Mouse (Mus musculus) heart, adult 8-10 months (tissue): ENCODE measurements around the gene Cdcp2. TPM values are rescaled to one million over a fixed set of nuclear protein-coding genes. Genes with fewer than 3 reads are reported as not detected.

Source experiments
- DNase-seq: peaks from one replicate; pipeline ENCODE4 v3.0.0; 2022; ENCODE audit warnings: low spot score
- total RNA-seq, 4 experiments: library from RNA; stranded (reverse); gene quantifications; 2 replicates each; pipeline ENCODE4 v1.2.4; 2022

Cdcp2 gene
- not detected for total RNA-seq

DNA sequence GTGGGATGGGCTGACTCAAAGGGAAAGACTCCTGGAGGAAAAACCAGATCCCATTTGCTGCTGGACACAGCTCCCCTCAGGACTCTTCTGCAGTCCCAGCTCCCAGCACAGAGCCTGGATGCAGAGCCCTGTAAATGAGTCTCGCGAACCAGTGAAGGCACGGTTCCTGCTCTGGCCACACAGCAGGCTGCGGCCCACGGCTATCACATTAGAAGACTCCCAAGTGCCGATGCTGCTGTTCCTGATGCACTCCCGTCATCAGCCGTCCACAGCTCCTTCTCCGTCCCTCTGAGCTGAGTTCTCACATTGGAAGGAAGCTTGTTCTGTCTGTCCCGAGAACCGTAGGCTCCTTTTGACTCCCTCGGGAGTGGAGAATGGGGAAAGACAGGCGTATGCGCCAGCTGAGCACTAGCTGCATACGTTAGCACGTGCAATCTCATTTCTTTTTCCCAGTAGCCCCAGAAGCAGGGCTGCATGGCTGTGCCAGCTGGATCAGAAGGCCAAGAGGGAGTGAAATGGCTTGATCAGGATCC, at the start of gene Cdcp2:
Gene Cdcp2 (plus strand): TSS at position 51 of the 533 bp plus-strand sequence.
- no peak for DNase-seq

DNA sequence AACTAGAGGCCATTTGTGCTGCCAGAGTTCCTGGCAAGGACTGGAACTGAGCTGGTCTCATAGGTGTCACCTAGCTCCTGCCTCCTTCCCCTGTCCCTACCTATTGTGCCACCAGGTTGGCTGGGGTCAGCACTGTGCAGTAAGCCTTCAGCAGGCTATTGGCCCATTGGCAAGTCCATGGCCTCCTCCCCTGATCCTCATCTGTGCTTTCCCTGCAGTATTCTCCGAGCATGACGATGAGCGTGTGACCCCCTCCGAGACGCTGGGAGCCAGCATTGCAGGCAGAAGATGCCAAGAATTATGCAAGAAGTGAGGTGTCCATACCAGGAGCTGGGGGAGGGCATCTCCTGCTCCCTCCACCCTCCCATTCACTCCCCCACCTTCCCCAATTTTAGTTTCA, 48.9 kb upstream of the Cdcp2 start:
- no peak for DNase-seq

DNA sequence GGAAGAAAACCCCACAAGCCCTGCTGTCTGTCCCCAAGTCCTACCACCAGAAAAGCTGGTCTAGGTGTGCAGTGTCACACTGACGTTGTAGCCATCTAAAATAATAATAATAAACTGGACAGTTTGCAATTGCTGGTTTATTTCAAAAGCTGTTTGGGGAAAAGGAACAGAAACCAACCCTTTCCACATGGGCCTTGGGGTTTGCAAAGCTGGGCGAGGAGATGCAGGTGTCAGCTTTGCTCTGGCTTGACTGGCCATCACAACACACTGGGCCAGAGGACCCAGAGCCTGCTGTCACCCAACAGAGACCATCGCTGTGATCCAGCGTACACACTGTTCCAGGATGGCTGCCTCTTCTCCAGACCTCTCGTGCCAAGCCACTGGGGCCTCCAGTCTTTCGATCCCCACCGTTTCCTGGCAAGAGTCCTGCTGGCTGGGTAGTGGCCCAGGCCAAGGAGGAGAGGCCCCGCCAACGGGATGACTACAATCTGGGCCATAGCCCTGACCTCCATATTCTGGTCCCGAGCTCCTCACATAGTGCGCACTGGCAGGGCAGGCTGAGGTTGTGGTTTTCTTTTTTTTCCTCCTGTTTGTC, 48.0 kb upstream of the Cdcp2 start:
- peak; percentile 31 for DNase-seq

DNA sequence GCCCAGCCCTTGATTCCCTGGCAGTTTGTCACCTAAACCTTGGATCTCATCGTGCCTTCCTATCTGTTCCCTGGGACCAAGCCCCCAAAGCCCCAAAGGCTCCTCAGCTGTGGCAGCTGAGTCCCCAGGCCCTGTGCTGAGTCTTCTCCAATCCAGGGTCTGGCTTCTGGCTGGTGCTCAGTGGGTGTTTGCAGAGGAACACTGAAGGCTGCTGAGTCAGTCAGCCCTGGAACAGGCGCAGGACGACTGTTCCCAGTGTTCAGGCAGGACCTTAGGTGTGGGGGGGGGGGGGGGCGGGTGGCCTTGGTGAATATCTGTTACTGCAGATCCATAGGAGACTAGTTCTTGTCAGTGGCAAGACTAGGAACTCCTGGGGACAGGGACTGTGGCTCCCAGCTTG, 44.8 kb upstream of the Cdcp2 start:
- DNase-seq = no peak

DNA sequence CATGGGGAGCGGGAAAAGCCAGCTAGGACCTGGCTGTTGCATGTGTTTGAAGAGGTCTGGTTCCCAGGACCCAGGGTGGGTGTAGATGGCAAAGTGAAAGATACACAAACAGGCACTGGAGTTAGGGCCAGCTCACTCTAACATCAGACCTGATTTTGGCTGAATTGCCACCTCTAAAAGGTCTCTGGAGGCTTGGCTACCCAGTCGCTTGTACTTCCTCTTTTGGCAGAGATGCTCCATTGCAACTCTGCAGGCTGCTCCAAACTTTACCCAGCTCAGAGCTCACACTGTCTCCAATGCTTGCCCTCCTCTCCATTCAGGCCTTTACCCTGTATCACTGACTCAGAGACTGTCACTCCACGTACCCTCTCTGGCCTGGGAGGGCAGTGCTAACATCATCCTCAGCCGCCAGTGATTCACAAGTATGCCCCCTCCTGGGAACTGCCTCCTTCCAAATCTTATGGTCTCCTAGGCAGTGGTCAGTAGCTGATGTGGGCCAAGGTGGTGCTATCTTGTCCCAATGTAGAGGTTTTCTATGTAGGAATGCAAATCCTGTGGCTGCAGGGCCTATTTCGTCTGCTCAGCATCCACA, 43.6 kb upstream of the Cdcp2 start:
- no peak for DNase-seq

DNA sequence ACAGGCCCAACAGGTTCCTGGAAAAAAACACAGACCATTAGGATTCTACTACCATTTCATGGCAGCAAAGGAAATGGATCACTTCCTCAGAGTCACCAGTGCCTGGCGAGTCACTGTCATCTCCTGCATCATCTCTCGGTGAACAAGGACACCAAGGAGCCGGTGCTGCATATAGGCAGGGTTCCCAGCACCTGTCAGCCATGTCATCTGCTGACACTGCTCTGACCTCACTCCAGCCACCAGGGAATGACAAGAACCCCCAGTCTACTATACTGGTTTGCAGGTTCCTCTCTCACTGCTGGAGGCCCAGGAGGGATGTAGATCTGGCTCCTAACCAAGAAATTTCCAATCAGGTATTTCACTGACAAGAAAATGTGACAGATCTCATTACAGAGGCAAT, 40.6 kb upstream of the Cdcp2 start:
- DNase-seq = no peak

DNA sequence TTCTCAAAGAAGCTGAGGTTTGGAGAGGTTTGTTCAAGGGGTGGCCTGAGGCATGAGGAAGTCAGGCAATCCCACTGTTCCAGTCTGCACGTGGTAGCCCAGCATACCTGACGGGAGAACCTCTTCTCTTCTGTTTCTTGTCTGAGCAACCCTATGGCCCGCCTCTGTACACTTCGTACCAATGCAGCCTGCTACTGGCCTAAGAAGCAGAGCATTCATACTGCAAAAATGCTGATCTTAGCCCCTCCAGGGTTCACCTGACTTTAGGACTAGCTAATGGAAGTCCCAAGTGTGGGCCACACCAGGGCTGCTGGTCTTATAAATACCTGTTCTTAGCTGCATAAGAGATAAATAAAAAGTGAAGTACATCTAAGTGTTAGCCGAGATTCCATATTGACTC, 38.3 kb upstream of the Cdcp2 start:
- DNase-seq = no peak

DNA sequence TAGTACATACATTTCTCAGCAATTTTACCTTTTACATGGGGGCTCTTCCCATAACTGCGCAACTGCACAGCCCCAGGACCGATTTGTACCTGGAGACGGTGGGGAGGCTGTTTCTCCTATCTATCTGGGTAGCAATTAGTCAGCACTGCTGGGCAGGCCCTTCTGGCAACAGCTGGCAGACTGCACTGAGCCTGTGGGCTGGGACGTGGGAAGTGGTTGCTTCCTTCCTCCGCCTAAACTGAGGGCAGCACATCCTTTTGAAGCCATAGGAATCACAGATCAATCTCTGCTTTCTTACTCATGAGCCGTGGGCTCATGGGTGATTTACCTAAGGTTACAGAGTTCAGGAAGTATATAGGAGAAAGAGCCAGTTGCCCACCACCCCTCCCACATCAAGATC, 37.9 kb upstream of the Cdcp2 start:
- no peak for DNase-seq

DNA sequence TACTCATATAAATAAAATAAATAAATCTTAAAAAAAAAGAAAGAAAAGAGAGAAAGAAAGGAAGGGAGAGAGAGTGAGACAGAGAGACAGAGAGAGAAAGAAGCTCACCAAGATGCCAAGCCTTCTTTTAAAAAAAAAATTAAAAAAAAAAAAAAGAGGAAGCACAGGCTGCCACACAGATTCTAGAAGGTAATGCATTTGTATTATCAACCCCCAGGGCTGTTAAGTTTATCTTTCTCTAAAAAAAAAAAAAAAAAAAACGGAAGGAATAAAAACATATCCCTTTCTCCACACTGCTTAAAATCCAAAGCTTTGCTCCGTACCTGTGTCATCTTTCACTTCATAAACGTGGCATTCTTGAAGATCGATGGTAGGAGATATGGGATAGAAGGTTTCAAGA, 35.1 kb upstream of the Cdcp2 start:
- no peak for DNase-seq

DNA sequence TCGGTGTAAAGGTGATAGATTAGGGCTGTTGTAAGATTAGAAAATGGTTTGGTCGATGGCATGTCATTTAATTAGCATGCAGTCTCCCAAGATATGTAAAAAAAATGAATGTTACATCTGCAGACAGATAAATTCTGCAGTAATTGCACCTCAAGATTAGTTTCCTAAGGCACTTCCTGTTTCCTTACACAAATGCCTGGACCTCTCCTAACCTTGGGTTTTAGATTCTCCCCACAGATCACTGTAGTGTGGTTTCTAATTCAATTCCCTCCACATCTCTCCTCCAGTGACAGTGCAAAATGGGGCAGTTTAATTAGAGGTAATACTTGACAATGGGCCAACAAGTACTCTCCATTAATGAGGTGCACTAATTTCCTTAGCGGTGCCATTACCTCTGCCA, 33.5 kb upstream of the Cdcp2 start:
- no peak for DNase-seq

DNA sequence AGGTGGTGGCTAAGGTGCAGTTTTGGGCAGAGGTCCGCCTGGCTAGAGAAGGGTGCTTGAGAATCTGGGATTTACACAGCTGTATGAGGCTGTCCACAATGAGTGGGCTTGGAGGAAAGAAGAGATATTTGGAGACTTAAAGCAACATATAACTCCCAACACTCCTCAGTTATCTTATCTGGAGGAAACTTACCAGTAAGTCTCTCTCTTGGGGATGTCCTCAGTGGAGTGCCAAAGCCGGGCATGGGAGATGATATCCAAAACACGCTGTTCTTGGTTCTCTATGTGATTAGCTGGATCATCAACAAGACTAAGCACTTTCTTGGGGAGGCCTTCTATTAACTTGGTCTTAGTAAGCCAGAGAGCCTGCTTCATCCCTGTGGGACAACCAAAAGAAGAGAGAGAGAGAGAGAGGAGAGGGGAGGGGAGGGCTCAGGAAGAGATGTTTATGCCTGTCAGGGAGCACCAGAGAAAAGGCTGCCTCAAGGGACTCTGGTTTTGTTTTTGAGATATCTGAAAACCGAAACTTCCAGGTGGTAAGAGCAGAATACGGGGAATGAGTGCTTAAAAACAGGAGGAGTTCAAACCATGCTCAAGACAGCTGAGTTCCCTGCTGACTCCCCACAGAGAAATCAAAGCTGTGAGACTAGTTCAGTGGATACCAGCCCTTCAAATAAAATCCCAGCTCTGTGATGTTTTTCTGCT, 32.1 kb upstream of the Cdcp2 start:
- DNase-seq = no peak

DNA sequence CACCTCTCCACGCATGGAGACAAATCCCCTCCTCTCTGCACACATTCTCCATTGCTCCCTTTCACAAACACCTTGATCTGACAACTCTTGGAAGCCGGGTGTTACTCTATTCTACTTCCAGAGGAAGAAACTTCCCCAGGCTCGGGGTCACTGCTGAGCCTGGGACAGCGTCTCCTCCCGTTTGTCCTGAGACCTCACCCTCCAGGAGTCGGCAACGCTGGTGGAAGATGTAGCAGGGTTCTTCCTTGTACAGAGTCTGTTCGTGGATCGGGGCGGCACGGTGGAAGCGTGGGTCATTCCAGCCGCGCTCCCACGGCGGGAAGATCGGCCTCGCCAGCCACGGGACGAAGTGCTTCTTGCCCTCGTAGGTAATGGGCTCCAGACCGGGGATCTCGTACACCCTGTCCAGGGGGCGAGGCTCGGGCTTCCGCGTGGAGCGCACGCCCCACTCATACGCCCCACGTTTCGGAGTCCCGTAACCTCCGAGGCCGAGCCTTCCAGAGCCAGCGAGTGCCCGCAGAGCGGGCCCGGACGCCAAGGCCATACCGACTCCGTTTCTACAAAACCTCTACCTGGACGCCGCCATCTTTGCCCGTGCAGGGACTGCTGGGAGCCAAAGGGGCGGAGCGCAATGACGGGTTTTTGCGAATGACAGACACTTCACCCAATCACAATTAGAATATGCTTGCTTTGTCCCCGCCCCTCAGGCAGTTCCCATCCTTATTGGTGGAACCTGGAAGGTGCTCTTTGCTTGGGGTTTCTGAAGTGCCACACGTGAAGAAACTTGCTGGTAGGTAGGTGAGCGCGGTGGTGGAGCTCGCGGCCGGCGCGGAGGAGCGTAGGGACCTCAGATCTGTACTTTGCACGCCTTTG, 30.2 kb upstream of the Cdcp2 start, which contains the start of the genes Mrpl37 and Cyb5rl:
Gene Mrpl37 (minus strand): TSS at position 617 of the 873 bp plus-strand sequence.
Gene Cyb5rl (plus strand): TSS at position 737 of the 873 bp plus-strand sequence.
- peak; percentile 99 for DNase-seq

DNA sequence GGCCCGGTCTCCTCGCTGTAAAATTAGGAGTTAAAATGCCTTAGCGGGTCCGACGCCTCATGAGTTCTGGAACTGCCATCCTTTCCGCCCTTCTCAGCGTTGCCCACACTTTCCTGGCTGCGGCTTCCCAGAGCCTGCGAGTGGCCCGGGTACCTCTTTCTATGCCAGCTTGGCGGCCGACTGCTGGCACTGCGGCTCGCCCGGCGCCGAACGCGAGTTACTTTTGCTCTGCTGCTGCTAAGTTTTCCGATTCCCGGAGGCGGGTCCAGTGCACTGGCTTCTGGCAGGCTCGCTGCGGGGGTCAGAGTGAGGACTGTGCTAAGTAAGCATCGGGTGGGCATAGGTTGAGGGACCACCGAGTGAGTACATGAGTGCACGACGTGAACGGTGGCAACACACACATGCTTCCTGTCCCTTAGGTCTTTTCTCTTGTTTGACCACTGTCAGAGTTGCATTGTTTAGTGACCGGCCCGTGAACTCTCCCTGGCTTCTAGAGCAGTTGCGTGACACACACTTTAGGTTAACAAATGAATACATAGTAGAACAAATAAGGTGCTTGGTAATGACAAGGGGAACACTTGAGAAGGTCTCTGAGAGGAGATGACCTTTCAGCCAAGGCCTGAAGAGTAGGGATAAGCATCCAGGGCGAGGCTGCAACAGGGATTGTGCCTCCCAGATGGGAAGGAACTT, 29.4 kb upstream of the Cdcp2 start:
- DNase-seq = peak; percentile 14

DNA sequence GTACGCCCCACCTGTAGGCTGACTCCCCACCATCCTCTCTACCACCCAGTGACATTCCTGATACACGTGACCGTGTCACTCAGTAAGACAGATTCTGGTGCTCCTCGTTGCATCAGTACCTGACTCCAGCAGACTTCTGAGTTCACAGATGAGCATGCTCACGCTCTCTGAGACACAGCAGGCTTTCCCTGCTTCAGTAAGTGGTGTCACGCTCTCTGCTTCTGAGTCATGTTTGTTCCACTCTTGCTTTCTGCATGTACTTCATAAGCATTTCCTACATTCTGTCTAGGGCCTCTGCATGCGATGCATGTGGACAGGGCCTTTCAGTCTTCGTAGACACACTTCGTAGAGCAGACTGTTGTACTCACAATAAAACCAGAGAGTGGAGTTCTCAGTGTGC, 24.3 kb upstream of the Cdcp2 start:
- DNase-seq = no peak

DNA sequence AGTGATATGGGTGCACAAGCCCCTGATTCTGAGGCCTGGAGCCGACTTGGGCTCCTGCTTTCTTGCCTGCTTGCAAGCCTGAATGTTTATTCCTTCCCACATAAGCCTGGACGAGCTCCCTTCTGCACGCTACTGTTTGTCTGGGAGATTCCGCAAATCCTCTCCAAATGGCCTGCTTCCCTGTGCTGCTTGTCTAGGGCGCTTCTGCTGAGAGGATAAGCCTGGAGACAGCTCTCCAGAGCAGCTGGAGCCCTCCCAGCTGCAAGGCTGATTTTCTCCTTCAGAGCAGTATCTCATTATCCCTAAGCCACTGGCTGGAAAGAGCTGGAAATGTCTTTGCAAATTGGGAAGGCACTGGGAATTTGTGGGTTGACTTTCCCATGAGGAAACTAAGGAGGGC, 21.2 kb upstream of the Cdcp2 start:
- no peak for DNase-seq

DNA sequence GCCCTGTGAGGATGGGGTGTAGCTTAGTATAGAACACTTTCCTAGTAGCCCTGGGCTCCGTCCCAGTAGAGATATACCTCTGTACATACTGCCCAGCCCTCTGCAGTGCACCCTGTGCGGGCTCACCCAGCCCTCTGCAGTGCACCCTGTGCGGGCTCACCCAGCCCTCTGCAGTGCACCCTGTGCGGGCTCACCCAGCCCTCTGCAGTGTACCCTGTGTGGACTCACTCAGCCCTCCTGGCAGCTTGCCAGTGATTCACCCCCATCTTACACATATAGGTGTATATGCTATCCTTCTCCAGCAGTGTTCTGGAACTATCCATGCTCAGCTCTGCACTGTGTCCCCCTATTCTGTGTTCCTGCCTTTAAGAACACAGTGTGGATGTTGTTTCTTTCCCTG, 17.8 kb upstream of the Cdcp2 start:
- no peak for DNase-seq

DNA sequence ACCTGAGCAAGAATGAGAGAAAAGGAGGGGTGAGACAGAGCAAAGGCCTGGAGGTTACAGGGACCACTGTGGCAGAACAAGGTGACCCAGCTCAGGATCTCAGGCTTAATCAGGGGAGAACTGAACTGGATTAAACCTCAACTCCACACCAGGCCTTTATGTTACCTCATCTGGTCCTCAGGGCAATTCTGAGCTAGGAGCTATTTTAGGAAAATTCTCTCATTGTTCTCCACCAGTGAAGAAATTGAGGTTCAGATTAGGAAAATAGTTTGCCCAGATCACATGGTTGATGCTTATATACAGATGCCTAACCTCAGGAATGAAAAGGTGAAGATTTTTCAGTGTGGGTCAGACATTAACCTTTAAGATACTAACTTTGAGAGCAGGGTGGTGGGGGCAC, 17.0 kb upstream of the Cdcp2 start:
- DNase-seq = no peak

DNA sequence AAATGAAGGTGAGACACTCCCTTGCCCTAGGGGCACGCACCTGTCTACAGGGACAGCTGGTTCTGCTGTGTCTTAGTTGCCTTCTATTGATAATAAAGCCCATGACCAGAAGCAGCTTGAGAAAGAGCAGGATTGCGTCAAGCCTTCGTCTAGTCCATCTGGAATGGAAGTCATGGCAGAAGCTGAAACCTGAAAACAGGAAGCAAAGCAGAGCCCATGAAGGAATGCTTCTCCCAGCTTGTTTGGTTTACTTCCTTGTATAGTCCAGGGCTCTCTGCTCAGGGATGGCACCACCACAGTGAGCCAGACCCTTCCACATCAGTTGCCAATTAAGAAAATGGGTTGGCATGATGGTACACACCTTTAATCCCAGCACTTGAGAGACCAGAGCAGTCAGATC, 14.5 kb upstream of the Cdcp2 start:
- DNase-seq = no peak

DNA sequence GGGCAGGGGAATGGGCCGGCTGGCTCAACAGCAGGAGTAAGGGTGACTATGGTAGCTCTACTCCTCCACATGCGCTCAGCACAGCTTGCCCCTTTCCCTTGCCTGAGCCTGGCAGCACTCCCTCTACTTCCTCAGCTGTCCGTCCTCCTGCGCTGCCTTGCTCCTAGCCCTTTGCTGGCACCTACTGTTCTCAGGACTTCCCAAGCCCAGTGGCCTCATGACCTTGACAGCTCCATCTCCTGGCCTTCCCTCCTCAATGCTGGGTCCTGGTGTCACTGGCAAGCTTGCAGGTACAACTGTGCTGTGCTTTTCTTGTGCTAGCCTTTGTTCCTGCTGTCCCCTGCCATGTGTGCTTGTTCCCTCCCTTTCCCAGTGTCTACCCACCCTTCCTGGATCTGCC, 13.6 kb upstream of the Cdcp2 start:
- DNase-seq = no peak

DNA sequence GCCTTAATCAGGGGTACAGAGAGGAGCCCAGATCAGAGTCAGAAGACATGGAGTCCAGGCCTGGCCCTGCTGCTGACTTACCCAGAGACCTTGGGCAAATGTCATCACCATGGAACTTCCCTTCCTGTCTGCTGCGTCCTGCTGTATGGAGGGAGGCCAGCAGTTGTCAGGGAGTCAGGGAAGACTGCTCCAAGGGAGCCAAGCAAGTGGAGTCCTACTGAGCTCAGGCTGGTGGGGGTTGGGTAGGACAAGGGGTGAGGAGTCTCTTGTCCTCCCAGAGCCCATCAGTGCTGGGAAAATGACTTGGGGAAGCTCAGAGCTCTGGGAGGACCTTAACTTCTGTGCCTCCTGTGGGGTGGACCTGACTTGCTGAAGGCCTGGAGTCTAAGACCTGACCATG, 12.3 kb upstream of the Cdcp2 start:
- no peak for DNase-seq

DNA sequence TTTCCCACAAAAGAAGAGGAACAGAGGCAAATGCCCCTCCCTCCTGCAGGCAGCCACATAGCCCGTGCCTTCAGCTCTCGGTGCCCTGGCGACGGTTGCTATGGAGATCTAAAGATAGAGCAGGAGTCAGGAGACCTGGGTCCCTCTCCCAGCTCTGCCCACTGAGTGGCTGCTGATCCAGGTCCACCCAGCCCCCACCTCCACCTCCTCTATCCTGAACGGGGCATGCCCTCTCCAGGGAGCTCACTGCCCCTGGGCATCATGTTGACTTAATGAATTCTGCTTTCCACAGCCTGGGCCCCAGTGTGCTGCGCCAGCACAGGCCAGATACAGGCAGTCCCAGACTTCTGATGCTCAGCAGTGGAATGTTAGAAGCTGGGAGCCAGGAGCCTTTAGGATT, 11.8 kb upstream of the Cdcp2 start:
- no peak for DNase-seq
